Mouse (Mus musculus): ENCODE measurements around the gene Ppp1r1b.

DNA sequence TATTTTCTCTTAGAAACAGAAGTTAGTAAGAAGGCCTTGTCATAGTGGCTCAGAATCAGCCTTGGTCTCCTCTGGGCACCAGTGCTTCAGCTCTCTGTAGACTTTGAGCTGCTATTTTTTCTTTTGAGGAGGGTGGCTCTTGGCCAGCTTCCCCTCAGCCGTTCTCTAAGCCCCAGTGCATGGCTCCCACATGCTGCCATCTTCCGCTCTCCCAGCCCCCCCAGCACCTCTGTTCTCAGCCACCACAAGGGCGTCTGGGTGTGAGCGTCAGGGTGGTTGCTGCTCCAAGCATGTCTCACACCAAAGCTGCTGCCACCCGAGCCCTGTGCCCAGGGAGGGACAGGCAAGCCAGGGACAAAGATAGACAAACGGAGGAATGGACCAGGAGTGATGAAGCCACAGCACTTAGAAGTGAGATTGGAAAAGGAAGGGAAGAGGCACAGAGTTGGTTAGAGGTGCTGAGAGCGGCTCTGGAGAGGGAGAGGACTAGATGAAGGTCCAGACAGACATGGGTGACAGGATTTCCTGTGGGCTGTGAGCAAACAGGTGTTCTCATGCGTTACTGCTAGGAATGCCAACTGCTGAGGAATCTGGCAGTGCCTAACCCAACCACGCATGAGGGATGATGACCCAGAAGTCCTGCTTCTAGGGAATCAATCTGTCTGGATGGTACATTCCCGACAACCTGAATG, 19.1 kb downstream of the Ppp1r1b start:
- TF ChIP-seq POLR2A (IDR thresholded peaks at IDR 0.05; ENCODE audit: borderline replicate concordance, insufficient read depth, low read length) (no peak), CTCF (IDR thresholded peaks at IDR 0.05; ENCODE audit: borderline replicate concordance, insufficient read depth, low read depth, low read length) (no peak)
